Mouse (Mus musculus) sigmoid colon, adult 10 weeks (tissue): ENCODE results near the gene Grm6. TPM values are rescaled to one million over a fixed set of nuclear protein-coding genes. Genes with fewer than 3 reads are reported as not detected.

ENCODE experiments used
- polyA plus RNA-seq: library from polyadenylated mRNA; stranded (reverse); fragments of 350-450 nt; fragmentation: Illumina TruSeq; extraction: RNeasy Lipid Tissue Mini Kit (QIAGEN cat#74804); gene quantifications from one replicate; pipeline ENCODE4 v1.2.3, GENCODE M21; 2014; ENCODE audit warnings: low read depth, low replicate concordance

Gene Grm6
- not detected for polyA plus RNA-seq

DNA sequence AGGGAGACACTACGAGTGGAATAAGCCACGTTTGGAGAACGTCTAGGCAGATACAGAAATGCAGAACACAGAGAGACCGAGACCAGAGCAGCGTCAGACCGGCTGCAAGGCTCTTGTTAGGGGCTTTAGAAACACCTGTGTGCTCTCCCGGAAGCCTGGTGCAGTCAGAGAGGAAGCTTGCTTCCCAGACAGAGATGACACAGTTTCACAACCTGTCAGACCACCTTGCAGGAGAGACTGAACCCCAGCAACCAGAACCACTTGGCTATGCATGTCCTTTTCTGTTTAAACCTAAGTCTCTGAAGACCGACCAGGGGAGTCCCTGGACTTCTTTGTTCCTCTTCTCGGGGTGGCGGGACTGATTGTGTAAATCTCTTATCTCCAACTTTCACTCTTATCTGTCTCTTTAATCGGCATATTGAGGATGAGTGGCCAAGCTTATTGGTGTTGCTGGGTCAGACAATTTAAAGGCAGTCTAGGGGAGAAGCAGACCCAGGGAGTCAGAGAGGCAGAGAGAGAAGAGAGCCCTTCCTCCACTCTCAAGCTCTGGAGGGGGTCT, at the start of gene Grm6:
Grm6 (plus strand) TSS at position 509 of the 559 bp plus-strand sequence.

DNA sequence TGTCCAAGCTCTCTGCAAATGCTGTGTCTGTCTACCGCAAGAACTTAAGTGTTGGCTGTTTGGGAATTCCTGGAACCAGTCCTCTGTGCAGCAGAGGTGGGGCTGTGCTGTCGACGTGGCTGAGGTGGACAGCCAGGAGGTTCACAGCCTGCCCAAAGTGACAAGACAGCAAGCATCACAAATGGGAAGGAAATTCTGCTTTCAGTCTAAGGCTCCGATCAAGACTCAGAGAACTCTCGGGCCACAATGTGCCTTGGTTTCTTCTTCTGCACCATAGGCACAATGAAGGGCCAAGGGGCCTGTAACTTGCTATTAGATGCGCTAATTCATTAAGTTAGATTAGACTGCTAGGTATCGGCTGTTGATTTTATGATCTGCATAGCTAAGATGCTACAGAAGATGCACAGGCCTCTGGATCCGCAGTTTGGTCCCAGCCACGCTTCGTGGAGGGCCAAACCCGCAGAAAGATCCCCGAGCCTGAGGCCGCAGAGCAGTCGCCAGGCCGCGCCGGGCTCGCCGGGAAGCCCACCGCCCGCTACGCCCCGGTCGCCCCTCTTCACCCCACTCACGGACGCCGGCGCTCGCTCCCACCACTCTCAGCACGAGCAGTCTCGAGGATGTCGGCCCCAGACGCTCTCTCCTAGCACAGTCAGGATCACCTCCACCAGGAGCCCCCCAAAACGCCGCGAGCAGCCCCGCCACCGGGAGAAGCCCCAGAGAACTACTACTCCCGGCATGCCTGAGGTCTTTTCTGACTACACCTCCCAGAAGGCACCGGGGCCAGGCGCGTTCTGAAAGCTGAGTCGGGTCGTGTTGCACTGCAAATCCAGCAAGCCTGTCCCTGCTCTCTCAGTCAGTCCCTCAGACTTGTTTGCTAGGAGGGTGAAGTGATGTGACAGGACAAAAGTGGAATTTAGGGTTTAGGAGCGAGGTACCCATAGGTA, 23.2 kb upstream of the Grm6 start, which contains the start of gene Zfp354c:
Zfp354c (minus strand) TSS at position 715 of the 944 bp plus-strand sequence.

DNA sequence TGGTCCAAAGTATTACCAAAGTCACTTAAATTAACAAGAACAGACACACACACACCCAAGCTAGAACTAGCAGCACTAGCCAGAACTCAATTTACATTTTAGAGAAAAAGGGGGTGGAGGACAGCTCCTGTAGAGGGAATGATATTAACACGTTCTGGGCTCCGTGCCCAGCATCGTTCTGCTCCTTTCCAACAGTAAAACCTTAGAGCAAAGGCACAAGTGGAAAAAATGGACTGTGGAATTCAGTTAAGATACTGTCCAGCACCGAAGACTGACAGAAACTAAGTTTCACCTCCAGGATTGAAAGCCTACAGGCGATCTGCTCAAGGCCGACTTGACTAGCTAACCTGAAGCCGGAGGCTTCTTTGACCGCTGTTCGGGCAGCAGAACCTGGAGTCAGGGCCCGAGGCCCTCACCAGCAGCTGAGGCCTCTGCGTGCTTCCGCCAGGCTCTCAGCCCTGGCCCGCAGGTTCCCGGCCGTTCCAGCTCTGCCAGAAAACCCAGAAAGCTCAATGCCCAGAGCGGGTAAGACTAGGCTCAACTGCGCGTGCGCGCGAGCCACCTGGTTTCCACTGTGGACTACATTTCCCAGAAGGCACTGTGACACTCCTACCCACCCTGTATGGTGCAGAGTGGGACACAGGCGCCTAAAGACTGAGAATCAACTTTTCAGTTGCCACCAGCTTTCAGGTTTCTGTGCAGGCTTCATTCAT, 9.3 kb upstream of the Grm6 start, which contains the start of gene Zfp879:
Zfp879 (minus strand) TSS at position 530 of the 713 bp plus-strand sequence.

DNA sequence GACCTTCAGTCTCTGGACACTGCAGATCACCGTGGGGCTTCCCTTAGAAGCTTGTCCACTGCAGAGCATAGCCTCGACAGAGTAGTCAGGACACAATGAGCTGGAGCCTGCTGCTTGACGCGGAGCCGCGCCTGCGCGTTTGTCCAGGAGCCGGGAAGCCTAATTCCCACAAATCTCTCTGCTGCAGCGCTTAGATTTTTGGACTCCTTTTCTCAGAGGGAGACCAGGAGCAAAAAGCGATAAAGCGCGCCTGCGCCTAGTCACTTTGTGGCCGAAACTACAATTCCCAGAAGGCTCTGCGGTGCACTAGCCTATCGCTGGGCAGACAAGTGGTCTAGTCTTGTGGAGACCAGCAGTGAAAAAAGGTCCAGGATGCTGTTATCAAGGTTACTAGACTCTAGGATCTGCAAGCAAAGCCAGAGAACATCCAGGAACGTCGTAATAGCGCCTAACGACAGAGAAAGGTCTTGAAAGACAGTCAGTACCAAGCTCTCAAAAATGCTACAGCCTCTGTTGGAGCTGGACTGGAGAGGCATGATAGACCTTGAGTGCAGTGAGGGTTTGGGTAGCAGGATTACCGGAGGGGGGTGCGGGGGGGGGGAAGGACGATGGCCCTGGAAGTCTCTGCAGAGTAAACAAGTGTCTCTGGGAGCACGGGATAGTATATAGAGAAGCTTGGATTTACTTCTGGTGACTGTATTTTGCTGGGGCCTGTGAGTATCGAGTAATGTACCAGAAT, 37.1 kb downstream of the Grm6 start, which contains the start of gene Zfp454:
Zfp454 (minus strand) TSS at position 262 of the 739 bp plus-strand sequence.

Other genes with a start within 250 kb of the Grm6 start
- 4.1 TPM for gene Adamts2, start 248.6 kb upstream of the Grm6 start, polyA plus RNA-seq
- gene Zfp354c, start 23.0 kb upstream of the Grm6 start, polyA plus RNA-seq = 6.9 TPM
- gene Zfp879, start 9.1 kb upstream of the Grm6 start, polyA plus RNA-seq = 1.5 TPM
- 1.5 TPM for gene Zfp454, start 37.0 kb downstream of the Grm6 start, polyA plus RNA-seq
- 11.9 TPM for gene Zfp2, start 65.5 kb downstream of the Grm6 start, polyA plus RNA-seq
- 1.9 TPM for gene Zfp354b, start 80.9 kb downstream of the Grm6 start, polyA plus RNA-seq
- not detected for gene 4933414I15Rik, start 93.1 kb downstream of the Grm6 start, polyA plus RNA-seq
- not detected for gene Prop1, start 103.1 kb downstream of the Grm6 start, polyA plus RNA-seq
- not detected for gene Olfr1378, start 115.8 kb downstream of the Grm6 start, polyA plus RNA-seq
- gene Olfr1377, start 131.3 kb downstream of the Grm6 start, polyA plus RNA-seq = not detected
- not detected for gene Olfr51, start 152.9 kb downstream of the Grm6 start, polyA plus RNA-seq
- gene Olfr54, start 163.6 kb downstream of the Grm6 start, polyA plus RNA-seq = not detected
- not detected for gene Olfr1375, start 197.4 kb downstream of the Grm6 start, polyA plus RNA-seq
- gene Zfp354a, start 208.6 kb downstream of the Grm6 start, polyA plus RNA-seq = 9.4 TPM